ENCODE assay signal across 9 mouse cellular contexts in genomic region chr11:16751457-16751982, GRCm38 (mm10). TPM values are rescaled to one million over a fixed set of nuclear protein-coding genes. Genes with fewer than 3 reads are reported as not detected.
DNase-seq lines count a peak whose midpoint lies in the region; ATAC-seq and TF ChIP-seq lines count a peak whose summit lies in the region.
"Had no signal": no experiment of that assay in that cellular context is flagged by ENCODE, and none has a peak within 500 bp of the region (broad histone marks: within the 10 kb centered on the region; RNA-seq: fewer than 3 reads in every experiment).

No protein-coding gene starts in this region.

- no peaks in the 10 kb centered on the region for H3K36me3 ChIP-seq in kidney, embryonic 15.5 days
- H3K36me3 ChIP-seq in forebrain, embryonic 12.5 days (replicated peaks) = no peaks in the 10 kb centered on the region
- H3K36me3 ChIP-seq in liver, embryonic 11.5 days (ENCODE audit: control insufficient read depth, insufficient read depth, low read length) = no peaks in the 10 kb centered on the region
- H3K36me3 ChIP-seq in myocyte (ENCODE audit: control insufficient read depth, insufficient read depth) = no peaks in the 10 kb centered on the region

- no peaks in the 10 kb centered on the region for H3K9me3 ChIP-seq in kidney, embryonic 15.5 days (replicated peaks)
- no peaks in the 10 kb centered on the region for H3K9me3 ChIP-seq in forebrain, embryonic 12.5 days
- H3K9me3 ChIP-seq in liver, embryonic 11.5 days (ENCODE audit: control insufficient read depth, low read length) = no peaks in the 10 kb centered on the region

- no peak for DNase-seq in kidney, adult 8-10 months
- DNase-seq in liver, embryonic 11.5 days (ENCODE audit: low spot score) = no peak
- DNase-seq in urinary bladder, postnatal 4 days (ENCODE audit: low spot score in 2 of 2) = no peak
- DNase-seq in spleen, postnatal 36 days (ENCODE audit: low spot score in 2 of 2) = no peak
- no peak for DNase-seq in left cerebral cortex, postnatal 10 days (ENCODE audit: extremely low spot score in 1 of 2, low spot score in 2 of 2)

- H3K27me3 ChIP-seq in kidney, embryonic 15.5 days = peaks cover 39% of the 10 kb centered on the region
- H3K27me3 ChIP-seq in forebrain, embryonic 12.5 days = peaks cover 44% of the 10 kb centered on the region
- peaks cover 41% of the 10 kb centered on the region for H3K27me3 ChIP-seq in liver, embryonic 11.5 days (replicated peaks; ENCODE audit: control insufficient read depth, insufficient read depth, low read length)
- no peaks in the 10 kb centered on the region for H3K27me3 ChIP-seq in myocyte (ENCODE audit: control insufficient read depth, insufficient read depth, insufficient read length)
- H3K27me3 ChIP-seq: Patski had no signal

- peak overlapping the region; percentile 84 for H3ac ChIP-seq in myocyte (ENCODE audit: control insufficient read depth, insufficient read length)

- intact Hi-C loops in left cerebral cortex, postnatal 10 days (cut with DNase I) = loop anchor here (10.0 kb wide), 1 partner anchor 227 kb away; no protein-coding TSS in a partner anchor

- WGBS in kidney, embryonic 15.5 days = 35% methylated on average over 7 of the region's 7 CpGs
- WGBS in forebrain, embryonic 12.5 days = 29% methylated on average over 7 of the region's 7 CpGs
- WGBS in liver, embryonic 11.5 days = 31% methylated on average over 7 of the region's 7 CpGs

- peak overlapping the region; percentile 60 for H3K4me3 ChIP-seq in kidney, embryonic 15.5 days (replicated peaks)
- H3K4me3 ChIP-seq in forebrain, embryonic 12.5 days (replicated peaks) = peak overlapping the region; percentile 49
- H3K4me3 ChIP-seq in liver, embryonic 11.5 days (ENCODE audit: low read depth, low read length) = peak overlapping the region; percentile 59
- peak overlapping the region; percentile 72 for H3K4me3 ChIP-seq in myocyte

- ATAC-seq in kidney, embryonic 15.5 days (replicated peaks; ENCODE audit: low FRiP score) = no peak; the same call in 1 of the 2 replicates
- ATAC-seq in forebrain, embryonic 12.5 days (ENCODE audit: low FRiP score) = no peak
- ATAC-seq in liver, embryonic 11.5 days (replicated peaks; ENCODE audit: low FRiP score) = 0 out of 2 replicates have a peak, but pooled peaks have one; percentile 10

- H3K79me2 ChIP-seq in myocyte (ENCODE audit: control insufficient read depth, insufficient read depth) = peaks cover 13% of the 10 kb centered on the region

- H3K4me1 ChIP-seq in kidney, embryonic 15.5 days = peaks cover 22% of the 10 kb centered on the region
- peaks cover 15% of the 10 kb centered on the region; the same call in 1 of the 2 replicates for H3K4me1 ChIP-seq in forebrain, embryonic 12.5 days
- H3K4me1 ChIP-seq in liver, embryonic 11.5 days (replicated peaks; ENCODE audit: control insufficient read depth, insufficient read depth, low read length) = no peaks in the 10 kb centered on the region

- peak overlapping the region; percentile 97 for H3K4me2 ChIP-seq in kidney, embryonic 15.5 days
- peak overlapping the region; percentile 95 for H3K4me2 ChIP-seq in forebrain, embryonic 12.5 days
- peak overlapping the region; percentile 77 for H3K4me2 ChIP-seq in liver, embryonic 11.5 days
- H3K4me2 ChIP-seq in myocyte (ENCODE audit: low read depth) = peak overlapping the region; percentile 89

- no peak overlapping the region for H3K27ac ChIP-seq in kidney, embryonic 15.5 days
- no peak overlapping the region for H3K27ac ChIP-seq in forebrain, embryonic 12.5 days
- no peak overlapping the region for H3K27ac ChIP-seq in liver, embryonic 11.5 days (ENCODE audit: low read depth, low read length)

- TF ChIP-seq POLR2A in myocyte (IDR thresholded peaks at IDR 0.05; ENCODE audit: insufficient read length, low read depth) = no peak

- peak overlapping the region; percentile 44; the same call in 1 of the 2 replicates for H3K9ac ChIP-seq in kidney, embryonic 15.5 days
- H3K9ac ChIP-seq in forebrain, embryonic 12.5 days = 0 out of 2 replicates have a peak overlapping the region, but pooled peaks have one; percentile 33
- H3K9ac ChIP-seq in liver, embryonic 11.5 days (ENCODE audit: low read depth, low read length) = no peak overlapping the region

TF ChIP-seq in myocyte, 11 proteins besides CTCF, POLR2A, EP300 and RAD21:
- no peak for TF ChIP-seq MYOG (IDR thresholded peaks at IDR 0.05; ENCODE audit: control insufficient read depth in 1 of 3, insufficient read depth in 1 of 3, insufficient read length in 2 of 3, low read depth in 2 of 3)
- TF ChIP-seq MAX (IDR thresholded peaks at IDR 0.05; ENCODE audit: low read depth) = no peak
- no peak for TF ChIP-seq E2F4 (IDR thresholded peaks at IDR 0.05; ENCODE audit: insufficient read depth)
- no peak for TF ChIP-seq TCF12 (IDR thresholded peaks at IDR 0.05; ENCODE audit: insufficient read depth, poor library complexity, severe bottlenecking)

RNA-seq across cellular contexts. Expression of gene Egfr, which starts 0.5 kb away (rescaled TPM):
- polyA plus RNA-seq in kidney, embryonic 15.5 days (2015; fragmentation: Nextera tagmentation; extraction: Ambion mirVana) = 5.6 and 7.7 TPM in 2 replicates
- polyA plus RNA-seq in forebrain, embryonic 12.5 days (2016; fragmentation: Nextera tagmentation; extraction: Ambion mirVana) = 3.5 and 4.7 TPM in 2 replicates
- 2.4 and 3.7 TPM in 2 replicates for polyA plus RNA-seq in liver, embryonic 11.5 days (2014; fragmentation: Nextera tagmentation; extraction: Ambion mirVana)
- polyA plus RNA-seq in myocyte (2012; fragmentation: generic; extraction: Trizol) = 4.1 TPM
- total RNA-seq in left cerebral cortex, postnatal 10 days (2021) = 10 to 100 TPM; 15.3 to 18.6 TPM
